Mouse (Mus musculus): ENCODE results near the gene Grin3a.

Grin3a gene

GRCm38 (mm10) chr4:49845612-49845985 lies at the start of gene Grin3a:
TSS of gene Grin3a (minus strand) at chr4:49845744.
- peak; percentile 63 to 84 for DNase-seq (ENCODE audit: low spot score in 2 of 2)

GRCm38 (mm10) chr4:49891835-49892301 lies 46.3 kb upstream of the Grin3a start:
- no peak for DNase-seq (ENCODE audit: low spot score in 2 of 2)

- no peak for DNase-seq (ENCODE audit: low spot score in 2 of 2)
These were observed 31.5 kb upstream of the Grin3a start for GRCm38 (mm10) chr4:49877084-49877483.

- DNase-seq (ENCODE audit: low spot score in 2 of 2) = no peak
These were observed 15.1 kb upstream of the Grin3a start for GRCm38 (mm10) chr4:49860611-49861010.

- peak; percentile 12 to 50 for DNase-seq (ENCODE audit: low spot score in 2 of 2)
These were observed 524 bp downstream of the Grin3a start for GRCm38 (mm10) chr4:49844828-49845611.

- DNase-seq (ENCODE audit: low spot score in 2 of 2) = peak in 1 of 2 experiments; percentile 22
These were observed 1.2 kb downstream of the Grin3a start for GRCm38 (mm10) chr4:49844274-49844827.

GRCm38 (mm10) chr4:49843787-49844186 lies 1.8 kb downstream of the Grin3a start:
- DNase-seq (ENCODE audit: low spot score in 2 of 2) = no peak

- no peak for DNase-seq (ENCODE audit: low spot score in 2 of 2)
These were observed 13.5 kb downstream of the Grin3a start for GRCm38 (mm10) chr4:49832035-49832434.

- no peak for DNase-seq (ENCODE audit: low spot score in 2 of 2)
These were observed 31.7 kb downstream of the Grin3a start for GRCm38 (mm10) chr4:49813852-49814251.

- no peak for DNase-seq (ENCODE audit: low spot score in 2 of 2)
These were observed 38.8 kb downstream of the Grin3a start for GRCm38 (mm10) chr4:49806791-49807190.

- DNase-seq (ENCODE audit: low spot score in 2 of 2) = no peak
These were observed 46.2 kb downstream of the Grin3a start for GRCm38 (mm10) chr4:49799338-49799737.

GRCm38 (mm10) chr4:49788971-49789370 lies 56.6 kb downstream of the Grin3a start:
- no peak for DNase-seq (ENCODE audit: low spot score in 2 of 2)

GRCm38 (mm10) chr4:49742847-49743246 lies 102.7 kb downstream of the Grin3a start:
- no peak for DNase-seq (ENCODE audit: low spot score in 2 of 2)

GRCm38 (mm10) chr4:49741942-49742341 lies 103.6 kb downstream of the Grin3a start:
- no peak for DNase-seq (ENCODE audit: low spot score in 2 of 2)

- DNase-seq (ENCODE audit: low spot score in 2 of 2) = no peak
These were observed 104.5 kb downstream of the Grin3a start for GRCm38 (mm10) chr4:49740796-49741766.

GRCm38 (mm10) chr4:49739561-49739960 lies 106.0 kb downstream of the Grin3a start:
- DNase-seq (ENCODE audit: low spot score in 2 of 2) = no peak

- no peak for DNase-seq (ENCODE audit: low spot score in 2 of 2)
These were observed 116.2 kb downstream of the Grin3a start for GRCm38 (mm10) chr4:49729326-49729725.

- DNase-seq (ENCODE audit: low spot score in 2 of 2) = no peak
These were observed 121.6 kb downstream of the Grin3a start for GRCm38 (mm10) chr4:49723908-49724307.

GRCm38 (mm10) chr4:49691405-49692194 lies 153.9 kb downstream of the Grin3a start:
- DNase-seq (ENCODE audit: low spot score in 2 of 2) = no peak

- DNase-seq (ENCODE audit: low spot score in 2 of 2) = peak; percentile 16 to 52
These were observed 156.8 kb downstream of the Grin3a start for GRCm38 (mm10) chr4:49688594-49689288.

GRCm38 (mm10) chr4:49681812-49682211 lies 163.7 kb downstream of the Grin3a start, which contains the start of gene Ppp3r2:
TSS of gene Ppp3r2 (minus strand) at chr4:49682024.
- DNase-seq (ENCODE audit: low spot score in 2 of 2) = no peak

Data from frontal cortex, postnatal 10 days (tissue).